Mouse (Mus musculus) brain, embryonic 14.5 days (tissue): Measurements from ENCODE around the gene Gm47995. TPM values are rescaled to one million over a fixed set of nuclear protein-coding genes. Genes with fewer than 3 reads are reported as not detected.

Experiments
- DNase-seq: peaks from one replicate; pipeline ENCODE4 v3.0.0-alpha.2; 2011; ENCODE audit warnings: low read depth
- CTCF ChIP-seq: fragments of 200-500 bp; IDR thresholded peaks from 2 replicates; pipeline ENCODE4 v1.5.1; 2012; ENCODE audit warnings: inconsistent platforms, mild to moderate bottlenecking, moderate library complexity, borderline replicate concordance; ENCODE audit not compliant: insufficient read depth, insufficient read length; ENCODE audit errors: extremely low read depth
- POLR2A ChIP-seq: fragments of 200-500 bp; IDR thresholded peaks from 2 replicates; pipeline ENCODE4 v1.6.1; 2012; ENCODE audit warnings: mild to moderate bottlenecking, inconsistent platforms, borderline replicate concordance; ENCODE audit not compliant: poor library complexity, insufficient read depth, insufficient read length, severe bottlenecking; ENCODE audit errors: extremely low read depth
- polyA plus RNA-seq: library from polyadenylated mRNA; depleted of rRNA; stranded (reverse); fragments of >200 nt; gene quantifications from 2 replicates; pipeline ENCODE4 v1.2.3, GENCODE M21; 2012; rRNA removed

Gm47995 gene
- polyA plus RNA-seq, 1 experiment = not detected

DNA sequence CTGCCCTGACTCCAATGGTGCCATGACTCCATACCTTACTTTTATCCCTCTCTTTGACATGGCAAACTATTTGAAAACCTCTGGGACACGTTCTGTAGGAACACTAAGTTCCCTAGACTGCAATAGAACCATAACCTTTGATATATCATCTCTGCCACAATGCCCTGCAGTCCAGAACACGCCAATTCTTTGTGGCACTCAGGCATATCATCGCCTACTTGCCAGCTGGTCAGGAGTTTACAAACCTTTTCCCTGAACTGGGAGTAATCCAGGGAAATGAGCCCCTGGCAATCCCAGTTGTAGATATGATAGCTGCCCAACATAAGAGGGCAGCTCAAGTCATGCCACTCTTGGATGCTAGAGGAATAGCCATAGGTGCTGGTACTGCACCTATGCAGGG lies 34.1 kb downstream of the Gm47995 start:
- no peak for DNase-seq
- TF ChIP-seq CTCF (no peak), POLR2A (no peak)

DNA sequence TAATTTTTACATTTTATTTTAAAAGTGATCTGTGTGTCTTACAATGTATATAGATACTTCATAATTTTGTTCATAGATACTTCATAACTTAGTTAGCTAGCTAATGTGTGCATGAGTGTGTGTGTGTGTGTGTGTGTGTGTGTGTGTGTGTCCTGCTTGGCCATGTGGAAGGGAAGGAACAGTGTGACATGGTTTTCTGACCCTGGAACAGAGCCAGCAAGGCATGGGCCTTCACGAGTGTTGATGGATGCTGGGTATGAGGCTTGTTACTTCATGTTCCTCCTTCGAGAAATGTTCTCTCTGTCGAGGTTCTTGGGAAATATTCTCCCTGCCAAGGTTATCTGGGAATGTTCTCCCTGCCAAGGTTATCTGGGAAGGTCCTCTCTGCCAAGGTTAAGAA lies 35.5 kb downstream of the Gm47995 start:
- TF ChIP-seq POLR2A = no peak
- TF ChIP-seq CTCF = no peak
- no peak for DNase-seq

DNA sequence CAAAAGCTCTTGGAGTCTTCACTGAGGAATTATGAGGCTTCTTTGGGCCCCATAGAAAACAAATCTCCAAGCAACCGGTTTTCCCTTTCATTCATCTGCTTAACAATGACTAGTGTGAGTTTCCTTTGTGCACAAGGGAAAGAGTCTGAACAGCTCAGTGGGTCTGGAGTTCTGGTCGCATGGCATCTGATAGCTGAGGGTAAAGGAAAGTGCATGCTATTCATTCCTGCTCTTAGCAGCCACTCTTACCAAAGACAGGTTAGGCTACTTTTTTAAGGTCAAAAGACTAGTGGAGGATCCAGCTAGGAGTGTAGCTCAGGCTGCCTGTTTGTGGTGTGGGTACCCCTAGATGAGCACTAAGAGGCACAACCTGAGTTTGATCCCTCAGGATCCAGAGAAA lies 37.3 kb downstream of the Gm47995 start:
- DNase-seq = peak; percentile 37
- no peak for TF ChIP-seq POLR2A
- no peak for TF ChIP-seq CTCF

DNA sequence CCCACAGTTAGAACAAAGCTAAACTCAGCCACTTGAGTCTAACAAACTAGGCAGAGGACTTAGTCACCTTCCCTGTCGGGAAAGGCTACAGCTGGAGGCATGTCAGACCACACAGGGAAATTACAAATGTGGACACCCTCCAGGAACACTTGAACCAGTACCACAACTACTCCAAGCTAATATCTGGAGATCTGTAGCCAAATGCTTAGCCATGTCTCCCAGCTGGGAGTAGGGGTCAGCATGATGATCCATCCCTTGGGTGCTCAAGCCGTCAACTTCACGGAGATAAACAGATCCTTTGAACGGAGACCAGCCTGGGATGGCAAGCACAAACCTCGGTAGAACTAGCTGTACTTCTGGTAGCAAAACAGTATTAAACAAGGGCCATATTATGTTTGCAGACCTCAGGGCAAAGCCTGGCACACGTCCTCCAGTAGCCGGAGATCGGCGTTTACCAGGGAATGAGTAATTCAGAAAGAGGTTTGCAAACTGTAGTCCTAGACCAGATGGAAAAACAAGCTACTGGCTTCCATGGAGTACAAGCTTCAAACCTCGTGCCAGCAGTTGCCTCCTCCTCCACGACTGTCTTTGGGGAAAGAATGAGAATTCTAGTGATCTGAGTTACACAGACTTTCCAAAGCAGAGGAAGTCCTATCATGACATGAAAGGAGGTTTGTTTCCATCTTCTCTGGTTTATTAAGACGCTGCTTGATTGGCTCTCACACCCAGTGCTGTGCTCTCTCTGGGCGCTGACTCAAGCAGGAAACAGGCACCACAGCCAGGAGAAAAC lies 38.1 kb downstream of the Gm47995 start:
- peak; percentile 9 for DNase-seq
- TF ChIP-seq POLR2A = no peak
- TF ChIP-seq CTCF = no peak

DNA sequence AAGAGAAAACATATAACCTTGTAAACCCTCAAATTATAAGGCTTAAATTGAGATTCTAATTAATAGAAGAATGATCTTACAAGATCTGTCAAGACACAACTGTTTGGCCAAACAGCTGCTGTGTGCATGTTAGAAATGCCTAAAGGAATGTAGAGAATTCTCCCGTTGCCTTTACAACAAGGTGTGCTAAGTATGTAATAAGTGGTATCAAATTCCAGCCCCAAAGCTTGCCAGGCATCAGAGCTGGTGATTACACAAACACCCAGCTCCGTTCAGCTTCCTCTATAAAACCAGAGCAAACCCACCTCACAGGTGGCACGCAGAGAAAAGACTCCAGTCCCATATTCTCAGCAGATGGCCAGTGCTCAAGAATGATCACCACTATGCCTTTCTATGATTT lies 39.5 kb downstream of the Gm47995 start:
- DNase-seq = no peak

DNA sequence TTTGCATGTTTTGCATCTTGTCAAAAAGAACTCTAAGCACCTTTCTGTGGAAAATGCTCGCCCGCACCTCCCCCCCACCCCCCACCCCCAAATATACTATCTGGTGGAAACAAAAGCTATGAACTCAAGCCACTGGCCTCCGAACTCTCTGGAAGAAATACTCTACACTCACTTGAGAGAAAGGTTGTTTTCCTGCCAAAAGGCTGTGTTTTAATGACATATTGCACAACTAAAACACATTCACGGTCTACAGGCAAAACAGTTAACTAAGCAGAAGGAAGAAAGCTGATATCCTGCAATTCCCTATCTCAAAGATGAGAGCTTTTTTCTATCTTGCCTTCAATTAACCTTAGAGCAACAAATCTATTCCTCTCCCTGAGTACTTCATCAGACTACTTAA lies 45.1 kb downstream of the Gm47995 start:
- TF ChIP-seq CTCF (no peak), POLR2A (no peak)
- DNase-seq = no peak

More for the DNA sequence above, 39.5 kb downstream of the Gm47995 start:
- no peak for TF ChIP-seq POLR2A
- TF ChIP-seq CTCF = no peak

DNA sequence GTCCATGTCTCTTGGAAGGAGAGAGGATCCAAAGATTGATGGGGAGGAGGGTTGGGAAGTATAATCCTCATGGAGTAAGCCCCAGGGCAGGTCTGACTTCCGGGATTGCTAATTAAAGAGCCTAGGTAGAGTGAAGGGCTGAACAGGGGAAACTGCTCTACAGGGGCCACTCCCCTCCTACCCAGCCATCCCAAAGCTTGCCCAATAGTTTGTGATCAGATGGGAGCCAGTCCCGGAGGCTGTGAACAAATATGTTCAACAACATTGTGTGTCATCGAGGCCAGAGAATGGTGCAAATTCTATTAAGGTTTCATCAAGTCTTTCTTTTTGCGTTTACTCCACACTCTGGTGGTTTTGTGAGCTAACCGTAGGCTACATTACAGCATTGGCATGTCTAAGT lies 45.8 kb downstream of the Gm47995 start:
- TF ChIP-seq CTCF = no peak
- no peak for DNase-seq

DNA sequence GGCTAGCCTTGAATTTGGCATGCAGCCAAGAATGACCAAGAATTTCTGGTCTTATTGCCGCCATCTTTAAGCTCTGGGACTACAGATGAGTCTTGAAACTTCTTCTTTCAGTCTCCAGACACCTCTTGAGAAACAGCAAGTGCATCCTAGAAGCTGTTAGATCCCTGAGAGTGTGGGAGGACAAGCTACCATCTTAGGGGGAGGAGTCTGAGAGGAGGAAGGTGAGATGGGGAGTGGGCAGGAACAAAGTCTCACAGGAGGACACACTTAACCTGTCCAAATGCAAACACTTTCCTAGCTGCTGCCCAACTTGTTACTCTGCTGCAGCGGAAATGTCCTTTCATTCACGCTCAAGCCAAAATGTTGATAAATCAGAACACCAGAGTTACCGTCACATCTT lies 46.5 kb downstream of the Gm47995 start:
- DNase-seq = no peak
- TF ChIP-seq CTCF (no peak), POLR2A (no peak)

DNA sequence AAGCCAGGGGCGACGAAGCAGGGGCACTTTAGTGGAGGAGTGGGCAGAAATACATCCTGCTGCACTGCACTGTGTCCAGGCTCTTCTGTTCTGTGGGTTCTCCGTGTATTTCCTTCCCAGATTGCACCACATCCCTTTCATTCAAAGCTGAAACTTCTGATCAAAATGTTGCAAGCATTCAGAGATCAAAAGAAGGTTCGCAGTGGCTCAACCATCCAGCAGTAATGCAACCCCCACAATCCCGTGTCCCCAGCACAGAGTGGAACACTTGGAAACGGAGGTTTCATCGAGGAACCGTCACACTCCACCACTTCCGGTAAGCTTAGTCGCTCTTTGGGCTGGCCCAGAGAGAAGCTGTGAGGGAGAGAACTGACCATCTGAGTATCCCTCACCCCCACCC lies 46.9 kb downstream of the Gm47995 start:
- no peak for TF ChIP-seq POLR2A
- no peak for TF ChIP-seq CTCF
- DNase-seq = no peak

DNA sequence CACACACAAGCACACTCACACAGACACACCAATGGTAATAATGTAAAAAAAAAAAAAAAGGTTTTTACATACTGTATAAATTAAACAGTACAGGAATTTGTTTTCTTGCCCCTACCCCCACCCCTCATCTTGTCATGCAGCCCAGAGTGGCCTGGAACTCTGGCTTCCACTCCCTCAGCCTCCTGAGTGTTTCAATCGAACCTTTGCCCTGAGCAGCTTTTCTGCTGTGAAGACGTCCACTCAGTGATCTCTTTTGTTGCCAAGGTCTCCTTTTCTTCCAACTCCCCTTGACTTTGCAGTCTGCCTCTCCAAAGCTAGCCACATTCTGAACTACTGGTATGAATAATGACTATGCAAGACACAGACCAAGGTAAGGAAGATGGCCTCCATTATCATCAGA lies 47.6 kb downstream of the Gm47995 start:
- DNase-seq = no peak
- TF ChIP-seq CTCF (no peak), POLR2A (no peak)

Other genes starting within 250 kb of the Gm47995 start
- gene Hmcn1, start 205.0 kb upstream of the Gm47995 start, polyA plus RNA-seq = 5.8 and 7.2 TPM in 2 replicates
- gene Gm47985, start 15.9 kb upstream of the Gm47995 start, polyA plus RNA-seq = 0.05 TPM in 1 of 2 replicates, not detected in the other
- not detected in 2 replicates for gene Gm8947, start 6.1 kb upstream of the Gm47995 start, polyA plus RNA-seq
- not detected in 2 replicates for gene 3110040M04Rik, start 5.7 kb downstream of the Gm47995 start, polyA plus RNA-seq
- 0.08 TPM in 1 of 2 replicates, not detected in the other for gene Gm47996, start 11.7 kb downstream of the Gm47995 start, polyA plus RNA-seq
- gene Ivns1abp, start 146.0 kb downstream of the Gm47995 start, polyA plus RNA-seq = 203 and 240 TPM in 2 replicates
- gene Swt1, start 230.0 kb downstream of the Gm47995 start, polyA plus RNA-seq = 12.0 and 15.0 TPM in 2 replicates
- gene Trmt1l, start 230.1 kb downstream of the Gm47995 start, polyA plus RNA-seq = 33.2 and 33.6 TPM in 2 replicates